Mouse (Mus musculus) liver, adult 2 months (tissue): Measurements from ENCODE around the gene Tet3.

Experiments used
- CTCF ChIP-seq: fragments of 200-500 bp; IDR thresholded peaks from 2 replicates; pipeline ENCODE4 v1.5.1; 2011; ENCODE audit warnings: low read depth, low read length, control low read depth
- POLR2A ChIP-seq: fragments of 200-500 bp; IDR thresholded peaks from 2 replicates; pipeline ENCODE4 v1.6.1; 2011; ENCODE audit warnings: low read length, control low read depth; ENCODE audit not compliant: insufficient read depth; ENCODE audit errors: extremely low read depth

- TF ChIP-seq POLR2A, result no peak
- TF ChIP-seq CTCF, result no peak
Measured at GRCm38 (mm10) chr6:83449440-83449839, 9.4 kb downstream of the Tet3 start.
